Mouse (Mus musculus) urinary bladder, postnatal 4 days (tissue): ENCODE measurements around the gene Atn1.
"Not testable (repeated sequence)": the region's sequence is repeated elsewhere in the genome, so short reads cannot be mapped to it uniquely, and the experiment has no call there.

Experiments
- DNase-seq, 2 experiments: peaks; one replicate each; pipeline ENCODE4 v3.0.0; 2021 to 2022; ENCODE audit warnings: low spot score in 2 of 2

The Atn1 gene

DNA sequence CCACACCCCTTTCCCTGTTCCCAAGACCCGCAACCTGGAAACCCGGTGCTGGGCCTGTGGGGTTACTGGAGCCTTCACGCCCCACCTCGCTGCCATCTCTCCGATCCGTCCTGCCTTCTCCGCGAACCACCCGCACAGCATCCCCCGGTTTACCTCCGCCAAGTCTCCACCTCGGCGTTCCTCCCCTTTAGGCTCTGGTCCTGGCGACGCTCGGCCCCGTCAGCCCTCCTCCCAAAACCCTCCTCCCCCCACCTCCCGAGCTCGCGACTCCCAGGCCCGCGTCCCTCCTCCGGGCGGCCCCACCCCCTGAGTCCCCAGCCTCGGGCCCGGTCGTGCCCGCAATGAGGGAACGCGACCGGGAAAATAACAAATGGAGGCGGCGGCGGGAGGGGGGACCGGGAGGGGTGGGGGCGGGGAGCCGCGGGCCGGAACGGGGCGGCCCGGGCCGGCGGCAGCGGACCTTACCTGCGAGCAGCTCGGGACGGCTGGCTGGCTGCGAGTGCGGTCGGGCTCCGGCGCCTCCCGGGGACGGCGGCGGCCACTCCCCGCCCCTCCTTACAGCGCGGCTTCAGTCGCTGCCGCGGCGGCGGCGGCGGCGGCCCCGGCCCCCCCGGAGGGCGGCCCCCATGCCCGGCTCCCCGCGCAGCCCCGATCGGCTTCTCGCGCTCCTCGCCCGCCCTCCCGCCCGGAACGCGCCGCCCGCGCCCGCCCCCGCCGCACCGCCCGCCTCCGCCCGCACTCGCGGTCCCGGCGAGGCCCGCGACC, at the start of gene Atn1, which contains the start of gene Gm45234:
TSS of gene Atn1 (minus strand) at position 694 of the 765 bp plus-strand sequence.
TSS of gene Gm45234 (minus strand) at position 191 of the 765 bp plus-strand sequence.
- DNase-seq, result peak in 1 of 2 experiments; percentile 72

GRCm38 (mm10) chr6:124805341-124806321, 49.3 kb upstream of the Atn1 start:
- peak; percentile 91 to 98 for DNase-seq

GRCm38 (mm10) chr6:124804341-124804740, 48.0 kb upstream of the Atn1 start:
- no peak for DNase-seq

GRCm38 (mm10) chr6:124803691-124804090, 47.4 kb upstream of the Atn1 start:
- not testable (repeated sequence) for DNase-seq

- no peak for DNase-seq
These were observed 46.7 kb upstream of the Atn1 start for GRCm38 (mm10) chr6:124803061-124803460.

DNA sequence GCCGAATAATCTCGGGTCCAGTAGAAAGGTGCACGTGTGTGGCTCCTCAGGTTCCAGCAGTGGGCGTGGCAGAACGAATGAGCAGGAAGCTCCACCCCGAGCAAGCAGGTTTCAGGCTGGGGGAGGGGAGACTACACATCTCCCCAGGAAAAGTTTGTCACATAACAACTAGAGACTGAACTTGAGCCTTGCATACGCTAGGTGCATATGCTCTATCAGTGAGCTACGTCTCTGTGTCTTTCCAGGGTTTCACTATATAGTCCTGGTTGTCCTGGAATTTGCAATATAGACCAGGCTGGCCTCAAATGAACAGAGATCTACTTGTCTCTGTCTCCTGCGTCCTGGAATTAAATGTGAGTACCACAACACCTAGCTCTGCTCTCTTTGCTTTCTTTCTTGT, 46.1 kb upstream of the Atn1 start:
- DNase-seq, result not testable (repeated sequence)

GRCm38 (mm10) chr6:124796200-124796599, 39.9 kb upstream of the Atn1 start:
- DNase-seq, result no peak

DNA sequence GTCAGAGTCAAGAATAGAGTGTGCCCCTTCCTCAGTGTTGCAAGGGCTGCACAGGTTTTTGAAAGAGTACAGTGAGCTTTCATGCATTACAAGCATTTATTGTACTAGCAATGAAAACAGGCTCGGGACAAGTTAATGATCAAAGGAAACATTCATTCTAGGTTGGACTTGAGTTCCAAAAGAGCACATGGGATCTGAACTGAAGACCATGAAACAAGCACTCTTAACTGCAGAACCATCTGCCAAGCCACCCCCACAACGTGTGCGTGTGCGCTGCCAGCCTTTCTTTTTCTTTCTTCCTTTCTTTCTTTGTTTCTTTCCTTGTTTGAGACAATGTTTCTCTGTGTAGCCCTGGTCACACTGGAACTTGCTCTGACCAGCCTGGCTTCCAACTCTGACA, 39.5 kb upstream of the Atn1 start:
- DNase-seq, result no peak

DNA sequence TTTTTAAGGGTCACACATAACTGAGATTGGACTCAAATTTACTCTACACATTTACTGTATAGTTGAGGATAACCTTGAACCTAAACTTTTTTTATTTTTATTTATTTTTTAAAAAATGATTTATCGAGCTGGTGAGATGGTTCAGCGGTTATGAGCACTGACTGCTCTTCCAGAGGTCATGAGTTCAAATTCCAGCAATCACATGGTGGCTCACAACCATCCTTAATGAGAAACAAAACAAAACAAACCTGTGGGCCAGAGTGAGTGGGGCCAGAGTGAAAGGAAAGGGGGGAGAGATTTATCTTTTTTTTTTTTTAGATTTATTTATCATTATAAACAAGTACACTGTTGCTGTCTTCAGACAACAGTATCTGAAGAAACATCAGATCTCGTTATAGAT, 35.6 kb upstream of the Atn1 start:
- DNase-seq, result no peak

- no peak for DNase-seq
These were observed 33.8 kb upstream of the Atn1 start for GRCm38 (mm10) chr6:124790121-124790520.

DNA sequence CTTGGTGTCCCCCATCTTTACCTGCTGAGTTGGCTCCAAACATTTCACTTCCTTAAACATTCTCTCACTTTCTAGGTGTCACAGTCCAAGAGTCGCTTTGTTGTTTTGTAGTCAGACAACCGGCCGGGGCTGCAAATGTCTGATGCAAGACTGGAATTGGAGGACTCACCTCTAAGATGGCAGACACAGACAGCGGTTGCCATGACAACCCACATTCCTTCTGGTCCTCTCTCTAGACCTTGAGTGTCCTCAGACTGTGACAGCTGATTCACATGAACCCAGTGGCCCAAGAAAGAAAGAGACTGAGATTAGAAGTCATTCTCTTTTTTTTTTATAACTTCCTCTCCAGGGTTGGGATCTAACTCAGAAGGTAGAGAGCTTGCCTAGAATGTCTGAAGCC, 33.2 kb upstream of the Atn1 start:
- no peak for DNase-seq

DNA sequence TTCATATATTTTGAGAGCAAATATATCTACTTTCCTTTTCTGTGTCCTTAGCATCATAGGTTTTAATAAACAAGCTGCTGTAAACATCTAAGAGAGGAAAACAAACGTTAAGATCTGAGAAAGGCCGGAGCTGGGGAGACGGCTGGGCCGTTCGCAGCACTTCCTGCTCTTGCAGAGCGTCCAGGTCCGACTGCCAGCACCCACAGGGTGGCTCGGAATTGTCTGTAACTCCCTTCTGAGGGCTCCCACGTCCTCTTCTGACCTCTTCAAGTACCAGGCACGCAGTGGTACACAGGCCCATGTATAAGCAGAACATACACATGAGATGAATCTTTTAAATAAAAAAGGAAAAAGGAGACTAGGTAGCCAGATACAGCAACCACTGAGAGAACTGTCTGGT, 31.4 kb upstream of the Atn1 start:
- no peak for DNase-seq

DNA sequence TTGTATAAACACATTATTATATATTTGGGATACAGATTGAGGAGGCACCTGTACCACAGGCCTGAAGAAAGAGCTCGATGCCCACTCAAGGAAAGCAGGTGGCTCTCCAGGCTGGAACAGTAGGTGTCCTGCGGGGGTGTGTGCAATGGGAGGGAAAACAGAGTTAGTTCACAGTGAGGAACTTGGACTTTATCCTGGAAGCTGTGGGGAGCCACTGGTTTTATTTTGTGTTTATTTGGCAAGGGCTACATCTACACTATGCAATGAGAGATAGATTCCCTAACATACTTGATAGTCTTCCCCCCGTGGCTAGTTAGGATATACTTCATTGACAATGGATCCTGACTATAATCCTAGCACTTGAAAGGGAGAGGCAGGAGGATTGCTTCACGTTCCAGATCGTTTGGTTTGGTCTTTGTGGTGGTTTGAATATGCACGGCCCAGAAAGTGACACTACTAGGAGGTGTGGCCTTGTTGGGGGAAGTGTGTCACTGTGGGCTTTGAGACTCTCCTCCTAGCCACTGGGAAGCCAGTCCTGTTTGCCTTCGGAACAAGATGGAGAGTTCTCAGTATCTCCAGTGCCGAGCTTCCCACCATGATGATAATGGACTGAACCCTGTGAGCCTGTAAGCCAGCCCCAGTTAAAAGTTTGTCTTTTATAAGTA, 30.6 kb upstream of the Atn1 start:
- DNase-seq, result no peak

DNA sequence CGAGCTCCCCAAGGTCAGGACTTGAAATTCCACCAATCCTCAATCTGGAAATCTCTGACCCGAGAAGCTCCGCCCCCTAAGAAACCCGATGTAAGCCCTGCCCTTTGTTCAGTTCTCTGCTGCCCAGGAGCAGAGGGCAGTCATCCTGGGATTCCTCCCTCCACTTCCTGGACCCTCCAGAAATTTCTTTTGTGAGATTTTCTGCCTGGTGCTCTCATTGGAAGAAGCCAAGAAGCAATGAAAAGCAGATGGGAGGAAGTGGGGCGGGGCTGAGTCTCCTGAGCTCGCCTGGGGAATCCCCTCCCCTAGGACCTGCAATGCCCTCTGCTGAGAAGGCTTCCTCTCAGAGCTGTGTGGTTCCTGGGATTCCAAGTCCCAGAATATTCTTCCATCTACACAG, 26.1 kb upstream of the Atn1 start:
- no peak for DNase-seq

- DNase-seq, result no peak
These were observed 24.6 kb upstream of the Atn1 start for GRCm38 (mm10) chr6:124780917-124781316.

GRCm38 (mm10) chr6:124779984-124780416, 23.7 kb upstream of the Atn1 start:
- DNase-seq, result no peak

DNA sequence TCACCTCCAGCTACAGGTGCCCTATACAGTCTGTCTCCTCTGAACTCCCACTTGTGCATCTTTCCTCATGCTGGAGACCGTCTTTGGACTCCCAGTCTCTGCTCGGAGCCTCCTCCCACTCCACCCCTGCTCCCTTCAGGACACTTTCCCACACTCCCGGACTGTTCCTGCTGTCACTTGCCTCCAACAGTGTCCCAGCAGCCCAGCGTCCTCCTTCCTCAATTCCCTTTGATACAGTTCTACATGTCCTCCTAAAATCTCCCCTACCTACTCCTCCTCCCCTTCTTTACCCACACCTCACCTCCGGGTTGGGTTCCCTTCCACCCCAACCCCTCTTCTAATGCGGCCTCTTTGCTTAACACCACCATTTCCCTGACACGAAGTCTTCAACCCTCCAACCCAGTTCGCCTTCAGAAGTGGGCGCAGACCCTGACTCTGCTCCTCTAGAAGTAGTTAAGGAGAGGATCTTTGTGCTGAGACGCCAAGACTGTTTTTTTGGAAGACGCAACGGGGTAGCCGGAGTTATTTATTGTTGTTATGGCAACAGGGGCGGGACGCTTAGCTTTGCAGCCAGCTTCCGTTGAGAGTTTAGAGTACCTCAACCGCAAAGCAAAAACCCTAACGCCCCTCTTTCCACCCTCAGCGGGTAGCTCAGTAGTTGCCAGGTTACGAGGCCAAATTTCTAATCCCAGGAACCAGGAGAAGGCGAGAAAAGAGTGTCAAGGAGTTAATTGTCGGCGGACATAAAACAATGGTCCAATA, 23.1 kb upstream of the Atn1 start, which contains the start of gene Lrrc23:
TSS of gene Lrrc23 (minus strand) at position 506 of the 762 bp plus-strand sequence.
- DNase-seq, result peak in 1 of 2 experiments; percentile 45

GRCm38 (mm10) chr6:124770511-124770910, 14.2 kb upstream of the Atn1 start:
- DNase-seq, result no peak

- no peak for DNase-seq
These were observed 13.7 kb upstream of the Atn1 start for GRCm38 (mm10) chr6:124770013-124770412.

DNA sequence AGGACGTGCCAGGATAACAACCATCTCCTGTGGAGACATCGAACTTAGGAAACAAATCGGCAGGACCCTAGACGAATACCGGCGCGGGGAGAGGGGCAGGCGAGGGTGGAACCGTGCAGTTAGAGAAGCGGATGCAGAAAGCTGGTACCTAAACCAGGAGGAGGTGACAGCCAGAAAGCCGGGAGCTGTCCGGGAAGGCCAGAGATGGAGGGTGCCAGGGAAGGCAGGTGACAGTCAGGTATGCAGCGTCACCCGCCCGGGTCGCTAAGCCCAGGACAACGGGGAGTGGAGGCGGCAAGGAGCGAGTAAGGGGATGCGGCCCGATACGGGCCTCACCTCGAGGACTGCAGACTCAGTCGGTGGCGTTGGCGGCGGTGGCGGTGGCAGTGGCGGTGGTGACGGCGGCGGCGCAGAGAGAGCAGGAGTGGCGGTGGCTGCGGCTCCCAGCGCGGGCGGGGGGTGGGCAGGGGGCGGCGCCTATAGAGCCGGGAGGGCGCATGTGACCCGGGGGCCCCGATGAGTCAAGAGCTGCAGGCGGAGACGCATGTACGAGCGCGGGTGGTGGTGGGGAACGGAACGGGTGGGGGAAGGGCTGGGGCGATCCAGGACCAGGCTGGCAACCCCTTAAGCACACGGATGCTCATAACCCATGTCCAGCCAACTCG, 12.9 kb upstream of the Atn1 start, which contains the start of gene Eno2:
TSS of gene Eno2 (minus strand) at position 573 of the 665 bp plus-strand sequence.
- peak in 1 of 2 experiments; percentile 53 for DNase-seq
